Mouse (Mus musculus): ENCODE measurements around the gene Klhl29.

DNA sequence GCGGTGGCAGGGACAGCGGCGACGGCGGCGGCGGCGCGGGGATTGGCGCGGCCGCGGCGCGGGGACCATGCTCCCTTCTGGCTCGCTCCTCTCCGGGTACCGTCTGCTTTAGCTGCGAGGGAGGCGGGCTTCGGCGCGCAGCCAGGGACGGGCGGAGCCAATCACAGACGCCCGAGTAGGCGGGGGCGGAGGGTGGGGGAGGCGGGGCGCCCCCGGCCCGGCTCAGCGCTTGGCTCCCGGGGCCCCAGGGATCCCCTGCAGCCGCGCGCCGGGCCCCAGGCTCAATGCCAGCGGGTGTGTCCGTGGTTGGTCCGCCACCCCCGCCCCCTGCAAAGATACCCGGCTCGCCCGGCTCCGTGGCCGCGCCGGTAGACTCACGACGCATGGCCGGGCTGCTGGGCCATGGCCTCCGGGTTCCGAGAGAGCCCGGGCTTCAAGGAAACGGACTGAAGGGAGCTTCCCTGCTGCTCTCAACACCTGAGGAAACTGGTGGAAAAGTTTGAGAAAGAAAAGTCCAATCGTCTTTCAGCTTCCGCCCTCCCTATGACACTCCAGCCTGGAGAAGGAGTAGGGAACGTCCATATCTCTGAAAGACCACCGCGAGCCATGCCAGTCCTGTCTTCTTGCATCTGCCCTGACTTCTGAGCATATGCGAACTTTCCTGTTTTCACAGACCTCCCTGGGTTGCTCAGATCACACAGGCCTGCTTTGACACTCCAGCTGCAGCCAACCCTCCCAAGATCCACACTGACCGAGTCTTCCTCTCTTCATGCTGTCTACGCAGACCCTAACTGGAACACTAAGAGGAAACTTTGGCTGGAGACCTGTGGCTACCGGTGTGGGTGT is at the start of gene Klhl29:
- TF ChIP-seq CTCF (IDR thresholded peaks at IDR 0.05; ENCODE audit: control insufficient read depth, insufficient read depth, insufficient replicate concordance, low read depth, low read length) (no peak), POLR2A (IDR thresholded peaks at IDR 0.05; ENCODE audit: control insufficient read depth, low read depth, low read length) (no peak)

All from testis, adult 2 months (tissue).